Mouse (Mus musculus) embryonic facial prominence, embryonic 12.5 days (tissue): Measurements from ENCODE around the gene Pawr. TPM values are rescaled to one million over a fixed set of nuclear protein-coding genes. Genes with fewer than 3 reads are reported as not detected.

Experiments used
- ATAC-seq: fragments of 200-750 bp; cut with Nextera tagmentation; 2 replicates; pipeline ENCODE4 v1.8.0; 2017; ENCODE audit not compliant: insufficient number of reproducible peaks, insufficient read depth, low FRiP score, low TSS enrichment
- H3K27ac ChIP-seq: fragments of 300-500 bp; sonication (generic); 2 replicates; pipeline ENCODE4 v1.5.1; 2016; ENCODE audit warnings: mild to moderate bottlenecking
- H3K27me3 ChIP-seq: fragments of 300-500 bp; sonication (generic); 2 replicates; pipeline ENCODE4 v1.6.1; 2016; ENCODE audit warnings: mild to moderate bottlenecking, moderate library complexity
- H3K36me3 ChIP-seq: fragments of 300-500 bp; sonication (generic); 2 replicates; pipeline ENCODE4 v1.6.1; 2016; ENCODE audit warnings: mild to moderate bottlenecking
- H3K4me1 ChIP-seq: fragments of 300-500 bp; sonication (generic); 2 replicates; pipeline ENCODE4 v1.6.1; 2016
- H3K4me2 ChIP-seq: fragments of 300-500 bp; sonication (generic); replicated peaks from 2 replicates; pipeline ENCODE4 v1.6.1; 2016; ENCODE audit warnings: mild to moderate bottlenecking, moderate library complexity
- H3K4me3 ChIP-seq: fragments of 300-500 bp; sonication (generic); 2 replicates; pipeline ENCODE4 v1.5.1; 2016; ENCODE audit warnings: mild to moderate bottlenecking
- H3K9ac ChIP-seq: fragments of 300-500 bp; sonication (generic); 2 replicates; pipeline ENCODE4 v1.6.1; 2016; ENCODE audit warnings: mild to moderate bottlenecking, moderate library complexity
- H3K9me3 ChIP-seq: fragments of 300-500 bp; sonication (generic); 2 replicates; pipeline ENCODE4 v1.6.1; 2016; ENCODE audit warnings: mild to moderate bottlenecking, moderate library complexity
- WGBS: fragments of 180-500 bp; shearing (Covaris S2); methylation state at CpG from one replicate; pipeline ENCODE4 v1.1.7; 2016; 5-methylcytosine and 5-hydroxymethylcytosine counted together
- polyA plus RNA-seq: library from polyadenylated mRNA; unstranded; fragments of >200 nt; fragmentation: Nextera tagmentation; extraction: Ambion mirVana; gene quantifications from 2 replicates; pipeline ENCODE4 v1.2.1, GENCODE M21; 2016

The Pawr gene
- polyA plus RNA-seq, 1 experiment from 2014 or later, result 9.2 TPM

- Histone ChIP-seq H3K27ac (0 out of 2 replicates have a peak overlapping the region, but pooled peaks have one; percentile 23), H3K36me3 (no peaks in the 10 kb centered on the region), H3K27me3 (peaks cover 5% of the 10 kb centered on the region; the same call in 1 of the 2 replicates), H3K4me2 (peak overlapping the region; percentile 66), H3K9ac (peak overlapping the region; percentile 45; the same call in 1 of the 2 replicates), H3K4me1 (peaks cover 5% of the 10 kb centered on the region), H3K9me3 (no peaks in the 10 kb centered on the region), H3K4me3 (peak overlapping the region; percentile 38)
- 4% methylated on average over 24 of the region's 24 CpGs for WGBS
- peak; percentile 79 for ATAC-seq
Measured at GRCm38 (mm10) chr10:108446041-108446931, 114.4 kb downstream of the Pawr start.

- Histone ChIP-seq H3K36me3 (no peaks in the 10 kb centered on the region), H3K9ac (no peak overlapping the region)
- WGBS, result 82% methylated on average over 10 of the region's 10 CpGs
Measured at GRCm38 (mm10) chr10:108447211-108447610, 115.3 kb downstream of the Pawr start.

GRCm38 (mm10) chr10:108448421-108448820, 116.5 kb downstream of the Pawr start:
- H3K27ac ChIP-seq, result no peak overlapping the region
- no peak overlapping the region for H3K9ac ChIP-seq
- no peaks in the 10 kb centered on the region for H3K9me3 ChIP-seq
- peaks cover 5% of the 10 kb centered on the region for H3K4me1 ChIP-seq
- H3K4me3 ChIP-seq, result no peak overlapping the region
- H3K27me3 ChIP-seq, result peaks cover 5% of the 10 kb centered on the region; the same call in 1 of the 2 replicates
- no peak overlapping the region for H3K4me2 ChIP-seq
- ATAC-seq, result no peak
- H3K36me3 ChIP-seq, result no peaks in the 10 kb centered on the region
- WGBS, result 82% methylated on average over 11 of the region's 11 CpGs

More at GRCm38 (mm10) chr10:108447211-108447610, 115.3 kb downstream of the Pawr start:
- H3K27ac ChIP-seq, result no peak overlapping the region
- H3K4me2 ChIP-seq, result no peak overlapping the region
- H3K27me3 ChIP-seq, result peaks cover 5% of the 10 kb centered on the region; the same call in 1 of the 2 replicates
- ATAC-seq, result no peak
- H3K4me1 ChIP-seq, result peaks cover 5% of the 10 kb centered on the region
- H3K4me3 ChIP-seq, result no peak overlapping the region
- H3K9me3 ChIP-seq, result no peaks in the 10 kb centered on the region

GRCm38 (mm10) chr10:108450401-108450800, 118.5 kb downstream of the Pawr start:
- Histone ChIP-seq H3K27ac (no peak overlapping the region), H3K4me3 (no peak overlapping the region), H3K27me3 (peaks cover 5% of the 10 kb centered on the region; the same call in 1 of the 2 replicates), H3K9ac (no peak overlapping the region), H3K9me3 (no peaks in the 10 kb centered on the region), H3K4me2 (no peak overlapping the region), H3K36me3 (no peaks in the 10 kb centered on the region), H3K4me1 (peaks cover 5% of the 10 kb centered on the region)
- ATAC-seq, result no peak
- WGBS, result 79% methylated on average over 4 of the region's 4 CpGs

GRCm38 (mm10) chr10:108451516-108451915, 119.6 kb downstream of the Pawr start:
- ATAC-seq, result no peak
- 89% methylated on average over 8 of the region's 8 CpGs for WGBS
- H3K27me3 ChIP-seq, result peaks cover 5% of the 10 kb centered on the region; the same call in 1 of the 2 replicates
- peaks cover 4% of the 10 kb centered on the region for H3K4me1 ChIP-seq
- H3K36me3 ChIP-seq, result no peaks in the 10 kb centered on the region
- no peak overlapping the region for H3K9ac ChIP-seq
- no peak overlapping the region for H3K4me2 ChIP-seq
- no peak overlapping the region for H3K4me3 ChIP-seq
- no peak overlapping the region for H3K27ac ChIP-seq
- no peaks in the 10 kb centered on the region for H3K9me3 ChIP-seq

- H3K4me2 ChIP-seq, result no peak overlapping the region
Measured at GRCm38 (mm10) chr10:108452421-108452820, 120.5 kb downstream of the Pawr start.

GRCm38 (mm10) chr10:108453561-108453960, 121.6 kb downstream of the Pawr start:
- H3K27me3 ChIP-seq, result peaks cover 2% of the 10 kb centered on the region; the same call in 1 of the 2 replicates
- no peak overlapping the region for H3K4me2 ChIP-seq
- H3K4me1 ChIP-seq, result no peaks in the 10 kb centered on the region
- H3K27ac ChIP-seq, result no peak overlapping the region
- 37% methylated on average over 2 of the region's 2 CpGs for WGBS
- no peaks in the 10 kb centered on the region for H3K36me3 ChIP-seq
- no peaks in the 10 kb centered on the region for H3K9me3 ChIP-seq
- ATAC-seq, result no peak
- H3K9ac ChIP-seq, result no peak overlapping the region
- H3K4me3 ChIP-seq, result no peak overlapping the region

More at GRCm38 (mm10) chr10:108452421-108452820, 120.5 kb downstream of the Pawr start:
- Histone ChIP-seq H3K4me1 (no peaks in the 10 kb centered on the region), H3K4me3 (no peak overlapping the region), H3K36me3 (no peaks in the 10 kb centered on the region), H3K9ac (no peak overlapping the region), H3K9me3 (no peaks in the 10 kb centered on the region), H3K27me3 (peaks cover 5% of the 10 kb centered on the region; the same call in 1 of the 2 replicates), H3K27ac (no peak overlapping the region)
- no peak for ATAC-seq
- WGBS, result 93% methylated on average over 9 of the region's 9 CpGs

GRCm38 (mm10) chr10:108454691-108455117, 122.8 kb downstream of the Pawr start:
- Histone ChIP-seq H3K27ac (no peak overlapping the region), H3K9ac (no peak overlapping the region), H3K4me3 (no peak overlapping the region), H3K4me1 (no peaks in the 10 kb centered on the region), H3K9me3 (no peaks in the 10 kb centered on the region), H3K36me3 (no peaks in the 10 kb centered on the region), H3K27me3 (no peaks in the 10 kb centered on the region), H3K4me2 (no peak overlapping the region)
- ATAC-seq, result no peak
- 87% methylated on average over 11 of the region's 11 CpGs for WGBS

- ATAC-seq, result no peak
- H3K4me2 ChIP-seq, result no peak overlapping the region
- H3K27me3 ChIP-seq, result no peaks in the 10 kb centered on the region
- H3K9ac ChIP-seq, result no peak overlapping the region
- no peak overlapping the region for H3K4me3 ChIP-seq
- no peaks in the 10 kb centered on the region for H3K36me3 ChIP-seq
- WGBS, result 70% methylated on average over 10 of the region's 10 CpGs
- H3K27ac ChIP-seq, result no peak overlapping the region
- no peaks in the 10 kb centered on the region for H3K4me1 ChIP-seq
- no peaks in the 10 kb centered on the region for H3K9me3 ChIP-seq
Measured at GRCm38 (mm10) chr10:108455204-108455603, 123.3 kb downstream of the Pawr start.

- Histone ChIP-seq H3K9ac (no peak overlapping the region), H3K4me1 (no peaks in the 10 kb centered on the region), H3K27me3 (no peaks in the 10 kb centered on the region), H3K27ac (no peak overlapping the region), H3K9me3 (no peaks in the 10 kb centered on the region), H3K4me3 (no peak overlapping the region), H3K36me3 (no peaks in the 10 kb centered on the region), H3K4me2 (no peak overlapping the region)
- WGBS, result 85% methylated on average over 2 of the region's 2 CpGs
- no peak for ATAC-seq
Measured at GRCm38 (mm10) chr10:108455883-108456282, 124.0 kb downstream of the Pawr start.

GRCm38 (mm10) chr10:108457054-108457453, 125.1 kb downstream of the Pawr start:
- ATAC-seq, result no peak
- 98% methylated on average over 2 of the region's 2 CpGs for WGBS
- Histone ChIP-seq H3K4me3 (no peak overlapping the region), H3K9ac (no peak overlapping the region), H3K36me3 (no peaks in the 10 kb centered on the region), H3K4me1 (no peaks in the 10 kb centered on the region), H3K27me3 (no peaks in the 10 kb centered on the region), H3K27ac (no peak overlapping the region), H3K4me2 (no peak overlapping the region), H3K9me3 (no peaks in the 10 kb centered on the region)

- no peak for ATAC-seq
- Histone ChIP-seq H3K27me3 (no peaks in the 10 kb centered on the region), H3K4me1 (no peaks in the 10 kb centered on the region)
Measured at GRCm38 (mm10) chr10:108461862-108462261, 129.9 kb downstream of the Pawr start.

More at GRCm38 (mm10) chr10:108461862-108462261, 129.9 kb downstream of the Pawr start:
- no peak overlapping the region for H3K27ac ChIP-seq
- 79% methylated on average over 2 of the region's 2 CpGs for WGBS
- H3K4me3 ChIP-seq, result no peak overlapping the region
- no peak overlapping the region for H3K4me2 ChIP-seq
- no peaks in the 10 kb centered on the region for H3K36me3 ChIP-seq
- H3K9ac ChIP-seq, result no peak overlapping the region
- no peaks in the 10 kb centered on the region for H3K9me3 ChIP-seq
